Mouse (Mus musculus) layer of hippocampus, postnatal 25 days (tissue): Measurements from ENCODE around the gene Ramp1. TPM values are rescaled to one million over a fixed set of nuclear protein-coding genes. Genes with fewer than 3 reads are reported as not detected.
A peak's percentile ranks its signal among the peaks of the same experiment; 100 is the strongest.

Experiments
- DNase-seq, 2 experiments: peaks; one replicate each; pipeline ENCODE4 v3.0.0; 2022; ENCODE audit warnings: mixed read lengths in 2 of 2, low spot score in 1 of 2; ENCODE audit errors: extremely low spot score in 1 of 2
- total RNA-seq, 2 experiments: library from RNA; stranded (reverse); gene quantifications; 2 replicates each; pipeline ENCODE4 v1.2.3; 2021

Gene Ramp1
- total RNA-seq, 2 experiments from 2014 or later, result 61.6 to 63.1 TPM

DNA sequence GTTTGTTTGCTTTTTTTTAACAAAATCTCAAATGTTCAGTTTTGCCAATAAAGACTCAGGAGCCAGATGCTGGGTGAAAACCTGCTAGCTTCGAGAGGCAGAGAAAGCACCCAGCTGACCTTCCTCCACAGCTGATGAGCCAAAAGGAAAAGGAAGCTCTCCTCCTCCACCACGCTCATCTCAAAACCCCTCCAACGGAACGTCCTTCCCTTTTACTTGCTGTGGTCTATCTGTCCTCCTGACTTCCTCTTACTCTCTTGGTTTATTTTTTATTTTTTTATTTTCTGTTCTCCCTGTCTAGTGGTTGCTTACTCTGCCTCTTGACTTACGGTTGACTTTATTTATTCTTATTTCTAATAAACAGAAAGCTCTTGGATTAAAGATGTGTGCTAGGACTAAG is 55.8 kb downstream of the Ramp1 start:
- no peak for DNase-seq

DNA sequence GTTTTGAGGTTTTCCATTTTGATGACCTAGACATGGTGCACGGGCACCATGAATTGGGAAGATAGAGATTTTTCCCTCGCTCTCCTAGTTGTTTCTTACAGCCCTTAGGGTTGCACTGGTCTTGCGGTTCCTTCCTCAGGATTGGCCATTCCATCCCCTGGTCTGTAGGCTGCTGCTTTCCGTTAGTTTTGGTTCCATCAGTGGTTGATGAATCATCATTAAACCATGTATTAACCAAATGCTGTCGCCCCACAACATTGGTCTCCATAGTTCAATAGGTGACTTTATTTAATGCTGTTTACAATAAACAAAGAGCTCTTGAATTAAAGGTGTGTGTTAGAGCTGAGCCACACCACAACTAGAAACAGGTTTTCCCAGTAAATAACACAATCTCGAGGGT is 58.1 kb downstream of the Ramp1 start:
- DNase-seq, result no peak

DNA sequence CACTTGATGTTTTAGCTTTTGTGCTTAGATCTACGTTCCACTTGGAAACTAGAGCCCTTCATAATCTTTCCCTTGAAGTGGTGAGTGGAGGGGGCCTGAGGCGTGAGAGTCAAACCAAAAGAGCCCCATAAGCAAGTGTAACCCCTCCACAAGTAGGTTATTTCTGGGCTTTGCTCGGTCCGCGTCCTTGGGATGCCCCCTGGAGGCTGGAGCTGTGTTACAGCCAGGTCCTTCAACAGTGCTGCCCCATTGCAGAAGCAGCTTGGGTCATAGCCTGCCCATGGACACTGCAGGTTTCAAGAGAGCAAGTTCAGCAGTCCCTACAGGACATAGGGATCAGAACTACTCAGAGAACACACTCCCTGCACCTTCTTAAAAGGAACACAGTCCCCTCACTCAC is 59.5 kb downstream of the Ramp1 start:
- DNase-seq, result peak; percentile 30 to 70

DNA sequence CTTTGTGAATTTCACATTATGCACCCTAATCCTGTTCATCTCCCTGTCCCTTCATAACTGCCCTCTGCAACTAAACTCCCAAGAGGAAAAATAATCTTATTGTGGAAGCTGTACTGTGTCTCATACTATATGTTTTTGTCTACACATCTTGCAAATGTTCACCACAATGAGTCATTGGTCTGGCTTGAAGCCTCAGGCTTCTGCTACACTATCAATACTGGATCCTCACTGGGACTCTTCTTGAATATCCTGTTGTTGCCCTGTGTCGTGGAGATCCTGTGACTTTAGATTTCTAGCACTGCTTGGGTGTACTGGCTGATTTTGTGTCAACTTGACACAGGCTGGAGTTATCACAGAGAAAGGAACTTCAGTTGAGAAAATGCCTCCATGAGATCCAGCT is 60.2 kb downstream of the Ramp1 start:
- no peak for DNase-seq

DNA sequence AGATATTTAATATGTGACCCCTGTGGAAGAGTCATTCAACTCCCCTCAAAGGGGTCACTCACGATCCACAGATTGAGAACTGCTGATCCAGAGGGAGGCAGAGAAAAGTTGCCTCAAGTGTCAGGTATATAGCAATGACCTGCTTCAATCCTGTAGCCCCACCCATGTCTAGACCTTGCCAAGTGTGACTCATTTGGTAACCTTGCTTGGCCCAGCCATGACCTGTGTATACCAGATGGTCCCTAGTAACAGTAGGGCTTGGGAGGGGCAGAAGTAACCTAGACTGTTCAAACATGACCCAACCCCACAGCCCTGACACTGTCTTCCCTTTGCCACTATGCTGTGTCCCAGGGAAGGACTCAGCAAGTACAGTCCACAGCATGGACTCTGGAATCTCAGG is 61.1 kb downstream of the Ramp1 start:
- DNase-seq, result no peak

DNA sequence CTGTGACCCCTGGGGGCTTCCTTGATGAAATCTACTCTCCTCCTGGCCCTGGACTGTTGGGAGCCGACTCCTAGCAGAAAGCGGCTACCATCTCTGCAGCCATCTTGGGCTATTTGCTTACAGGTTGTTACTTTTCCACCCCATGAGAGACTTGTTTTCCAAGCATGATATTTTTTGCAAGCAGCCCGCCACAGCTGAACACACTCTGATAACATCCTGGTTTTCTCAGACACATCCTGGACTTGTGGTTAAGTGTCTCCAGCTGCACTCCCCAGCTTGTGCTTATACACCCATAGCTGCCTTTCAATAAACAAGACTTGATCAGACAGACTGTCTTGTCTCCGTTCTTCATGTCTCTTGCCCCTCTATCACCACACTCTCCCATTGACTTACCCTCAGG is 61.6 kb downstream of the Ramp1 start:
- DNase-seq, result no peak

DNA sequence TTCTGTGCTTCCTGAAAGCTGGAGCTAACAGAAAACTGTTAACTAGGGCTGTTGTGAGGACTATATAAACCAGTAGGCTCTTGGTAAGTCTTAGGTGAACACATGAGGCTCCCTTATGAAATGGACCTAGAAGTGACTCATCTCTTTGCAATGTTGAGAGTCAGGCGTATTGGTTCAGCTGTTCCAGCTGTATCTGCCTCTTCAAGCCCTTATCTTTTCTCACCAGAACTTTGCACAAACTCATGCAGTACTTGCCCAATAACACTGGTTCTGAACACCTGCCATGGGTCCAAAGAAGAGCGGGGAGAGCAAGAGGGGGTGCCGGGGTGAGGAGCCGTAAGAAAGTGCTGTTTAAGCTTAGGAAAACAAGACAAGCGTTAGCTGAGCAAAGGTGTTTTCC is 68.6 kb downstream of the Ramp1 start:
- DNase-seq, result no peak

DNA sequence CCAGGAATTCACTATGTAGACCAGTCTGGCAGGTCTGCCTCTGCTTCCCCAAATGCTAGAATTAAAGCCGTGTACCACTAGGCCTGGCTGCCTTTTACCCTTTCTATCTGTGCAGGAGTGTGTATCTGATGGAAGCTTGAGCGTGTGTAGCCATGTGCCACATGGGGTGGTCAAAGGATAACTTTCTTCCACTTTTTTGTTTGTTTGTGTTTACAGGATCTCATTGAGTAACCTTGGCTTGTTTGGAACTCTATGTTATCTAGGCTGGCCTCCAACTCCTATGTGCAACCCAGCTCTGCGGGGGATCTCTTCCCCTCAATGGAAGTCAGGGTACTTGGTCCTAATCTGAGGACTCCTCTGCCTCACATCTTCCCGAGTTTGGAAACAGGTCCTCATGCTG is 69.3 kb downstream of the Ramp1 start:
- DNase-seq, result no peak

DNA sequence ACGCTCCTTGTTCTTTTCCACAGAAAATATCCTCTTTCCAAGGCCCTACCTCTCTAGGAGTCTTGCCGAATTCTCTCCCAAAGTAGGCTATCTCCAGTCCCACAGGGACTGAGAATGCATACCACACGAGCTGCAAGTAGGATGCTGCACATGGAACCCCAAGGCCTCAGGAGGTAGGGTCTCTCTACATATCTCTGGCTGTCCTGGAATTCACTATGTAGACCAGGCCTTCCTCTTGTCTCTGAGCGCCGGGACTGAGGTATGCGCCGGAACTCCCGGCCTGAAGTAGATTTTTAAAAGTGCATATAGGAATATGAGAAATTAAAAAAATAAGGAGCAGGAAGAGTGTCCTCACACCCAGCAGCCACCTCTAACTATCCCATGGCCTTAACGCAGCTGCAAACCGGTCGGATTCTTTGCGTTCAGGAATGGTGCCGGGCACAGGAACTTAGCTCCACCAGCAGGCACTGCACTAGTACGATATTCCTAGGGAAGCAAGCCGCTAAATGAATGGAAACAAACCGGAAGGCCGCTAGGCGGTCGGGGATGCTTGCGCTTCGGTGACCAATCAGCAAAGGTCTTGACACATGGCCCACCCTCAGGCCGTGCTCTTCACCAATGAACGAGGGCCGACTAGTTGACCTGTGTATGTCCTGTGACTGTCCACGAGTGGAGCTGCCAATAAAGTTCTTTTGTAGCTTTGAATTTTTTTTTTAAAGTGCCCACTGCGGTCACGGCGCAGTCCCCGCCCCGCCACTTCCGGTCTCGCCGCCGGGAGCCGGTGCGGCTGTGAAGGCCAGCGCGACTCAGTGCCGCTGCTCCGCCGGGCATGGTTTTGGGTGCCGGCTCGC is 70.2 kb downstream of the Ramp1 start, which contains the start of gene Ube2f:
Ube2f (plus strand) TSS at position 741 of the 851 bp plus-strand sequence.
- peak; percentile 76 to 83 for DNase-seq

DNA sequence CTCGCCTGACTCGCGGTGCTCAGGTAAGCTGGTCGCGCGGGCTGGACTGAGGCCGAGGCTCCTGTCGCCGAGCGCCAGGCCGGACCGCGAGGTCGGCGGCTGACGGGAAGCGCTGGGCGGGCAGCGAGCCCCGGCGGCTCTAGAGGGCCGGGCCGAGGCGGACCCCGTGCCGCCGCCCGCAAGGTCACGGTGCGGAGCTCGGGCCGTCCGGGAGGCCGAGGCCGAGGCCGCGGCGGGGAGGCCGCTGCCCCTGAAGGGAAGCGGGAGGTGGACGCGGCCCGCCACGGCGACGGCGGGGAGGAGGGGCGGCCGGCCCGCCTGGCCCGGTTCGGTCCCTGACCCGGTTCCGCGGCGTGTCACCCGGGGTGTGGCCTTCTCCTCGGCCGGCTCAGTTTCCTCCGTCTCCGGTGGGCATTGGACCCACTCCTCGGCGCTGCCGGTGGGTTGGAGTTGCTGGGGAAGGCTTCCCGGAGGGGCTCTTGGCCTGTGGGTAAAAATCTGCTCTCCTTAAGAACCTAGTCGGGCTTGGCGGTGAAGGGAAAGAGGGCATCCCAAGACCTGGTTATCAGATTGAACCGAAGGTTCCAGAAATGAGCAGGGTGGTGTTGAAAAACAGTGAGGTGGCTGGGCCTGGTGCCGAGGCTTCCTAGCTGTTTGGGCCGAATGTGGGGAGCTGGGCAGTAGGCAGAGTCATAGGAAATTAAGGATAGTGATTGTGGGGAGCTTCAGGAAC is 71.0 kb downstream of the Ramp1 start:
- DNase-seq, result no peak

DNA sequence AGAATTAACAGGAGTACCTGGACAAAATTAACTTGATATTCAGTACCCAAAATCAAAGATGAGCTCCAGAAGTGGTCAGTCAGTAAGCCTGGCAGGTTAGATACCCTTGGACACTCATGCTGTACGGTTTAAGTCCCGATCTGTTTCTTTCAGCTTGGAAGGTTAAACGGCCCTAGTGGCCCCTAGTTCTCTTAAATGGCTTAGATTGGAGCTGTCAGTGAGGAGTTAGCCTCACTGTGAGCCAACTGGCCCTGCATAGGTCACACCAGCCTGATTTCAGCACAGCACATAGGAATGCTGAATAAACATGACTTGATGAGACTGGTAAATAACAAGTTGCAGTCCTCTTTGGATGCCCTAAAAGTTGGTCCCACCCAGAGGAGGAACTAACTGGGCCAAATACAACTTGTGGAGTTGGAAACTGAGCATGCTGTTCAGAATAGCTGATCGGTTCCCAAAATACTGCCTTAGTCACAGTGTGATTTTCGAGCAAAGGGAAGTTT is 71.6 kb downstream of the Ramp1 start:
- no peak for DNase-seq

DNA sequence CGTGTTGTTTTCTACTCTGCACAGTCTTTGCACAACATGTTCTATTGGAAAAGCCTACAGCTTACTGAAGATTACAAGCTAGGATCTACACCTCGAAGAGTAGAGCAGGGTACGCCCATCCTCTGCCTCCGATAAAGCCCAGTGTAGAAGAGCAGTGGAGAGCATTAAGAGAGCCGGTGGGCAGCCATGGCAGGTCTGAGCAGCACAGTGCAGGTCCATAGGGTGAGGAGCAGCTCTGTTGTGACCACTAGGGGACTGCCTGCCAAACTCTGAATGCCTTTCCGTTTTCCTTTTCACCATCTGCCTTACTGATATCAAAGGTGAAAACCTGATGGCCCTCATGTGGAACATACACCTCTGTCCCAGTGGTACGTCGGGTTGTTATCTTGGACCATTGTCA is 72.3 kb downstream of the Ramp1 start:
- DNase-seq, result no peak

DNA sequence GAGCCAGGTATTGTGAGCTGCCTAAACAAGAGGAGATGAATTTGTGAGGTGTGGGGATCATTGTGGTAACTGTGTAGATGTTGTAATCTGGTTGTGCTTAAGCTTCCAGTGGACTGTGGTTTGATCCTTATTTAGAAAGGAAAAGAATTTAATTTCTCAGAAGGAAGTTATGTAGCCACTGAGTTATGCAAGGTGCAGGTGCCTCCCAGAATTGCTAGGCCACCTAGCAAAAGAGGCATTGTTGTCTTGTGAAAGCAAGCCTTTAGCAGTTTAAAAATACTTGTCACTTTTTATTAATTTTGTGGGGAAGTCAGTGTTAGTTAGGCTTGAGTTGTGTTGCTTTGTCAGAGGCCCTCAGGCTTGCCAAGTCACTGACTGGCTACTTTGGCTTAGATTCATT is 78.3 kb downstream of the Ramp1 start:
- DNase-seq, result no peak

DNA sequence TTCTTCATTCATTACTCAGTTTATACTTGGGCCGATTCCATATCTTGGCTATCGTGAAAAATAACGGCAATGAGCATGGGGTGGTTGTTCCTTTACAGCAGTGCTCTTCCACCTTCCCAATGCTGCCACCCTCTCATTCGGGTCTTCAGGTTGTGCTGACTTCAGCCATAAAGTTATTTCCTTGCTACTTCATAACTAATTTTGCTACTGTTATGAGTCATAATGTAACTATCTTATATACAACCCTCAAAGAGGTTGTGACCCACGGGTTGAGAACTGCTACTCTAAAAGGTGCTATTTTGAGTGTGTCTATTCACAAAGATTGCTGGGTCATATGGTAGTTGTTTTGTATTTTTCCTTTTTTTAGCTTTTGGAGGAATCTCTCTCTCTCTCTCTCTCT is 80.2 kb downstream of the Ramp1 start:
- DNase-seq, result no peak

DNA sequence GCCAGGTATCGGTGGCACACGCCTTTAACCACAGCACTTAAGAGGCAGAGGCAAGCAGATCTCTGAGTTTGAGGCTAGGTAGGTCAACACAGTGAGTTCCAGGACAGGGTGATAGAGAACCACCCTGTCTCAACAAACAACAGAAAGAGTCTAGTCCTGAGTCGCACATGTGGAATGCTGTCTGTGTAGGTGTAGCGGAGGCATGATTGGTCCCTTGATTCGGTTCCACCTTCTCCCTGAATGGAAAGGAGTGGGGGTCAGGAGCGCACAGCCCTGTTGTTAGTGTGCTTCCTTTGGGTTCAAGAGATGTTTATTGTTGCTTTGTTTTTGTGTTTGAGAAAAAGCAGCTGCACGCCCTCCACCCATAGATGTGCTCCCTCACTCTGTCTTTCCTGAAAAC is 82.9 kb downstream of the Ramp1 start:
- no peak for DNase-seq

DNA sequence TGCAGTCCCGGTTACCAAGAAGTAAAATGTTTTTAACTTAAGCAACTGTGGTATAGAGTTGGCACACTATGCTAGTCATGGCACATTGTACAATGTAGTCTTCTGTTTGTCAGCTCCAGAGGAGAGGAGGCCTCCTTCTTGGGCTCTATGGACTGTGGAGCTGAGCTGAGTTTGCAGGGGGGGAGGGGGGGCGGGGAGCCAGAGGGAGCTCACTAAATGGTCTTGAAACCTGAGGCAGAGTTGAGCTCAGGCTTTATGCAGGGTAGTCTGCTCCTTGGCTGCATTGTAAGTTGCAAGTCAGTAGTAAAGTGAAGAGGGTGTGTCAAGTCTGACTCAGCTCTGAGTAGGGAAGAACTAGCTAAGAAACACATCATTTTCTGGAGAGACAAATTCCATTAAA is 92.6 kb downstream of the Ramp1 start:
- DNase-seq, result no peak

Other genes with a start within 250 kb of the Ramp1 start
- not detected for gene Prlh, start 226.7 kb upstream of the Ramp1 start, total RNA-seq
- gene Rab17, start 210.2 kb upstream of the Ramp1 start, total RNA-seq, result not detected
- gene Lrrfip1, start 181.1 kb upstream of the Ramp1 start, total RNA-seq, result 10 to 100 TPM; 64.0 to 74.4 TPM
- not detected for gene Rbm44, start 34.7 kb upstream of the Ramp1 start, total RNA-seq
- gene Ube2f, start 70.5 kb downstream of the Ramp1 start, total RNA-seq, result 10 to 100 TPM; 47.7 to 54.2 TPM
- gene Scly, start 118.5 kb downstream of the Ramp1 start, total RNA-seq, result 10 to 100 TPM; 17.8 to 21.2 TPM
- not detected for gene Espnl, start 142.3 kb downstream of the Ramp1 start, total RNA-seq
- gene Klhl30, start 171.2 kb downstream of the Ramp1 start, total RNA-seq, result not detected
- not detected for gene Erfe, start 186.6 kb downstream of the Ramp1 start, total RNA-seq
- 10 to 100 TPM; 55.2 to 63.6 TPM for gene Ilkap, start 219.0 kb downstream of the Ramp1 start, total RNA-seq
- 10 to 100 TPM; 15.6 to 15.7 TPM for gene Hes6, start 234.2 kb downstream of the Ramp1 start, total RNA-seq